Mouse (Mus musculus) natural killer cell, adult 2 months (primary cell): ENCODE results near the gene Lrp1.

ENCODE experiments used
- DNase-seq, 2 experiments: peaks; one replicate each; pipeline ENCODE4 v3.0.0; 2022; ENCODE audit warnings: low spot score in 2 of 2

Gene Lrp1

GRCm38 (mm10) chr10:127555703-127556102, 65.2 kb downstream of the Lrp1 start:
- no peak for DNase-seq

GRCm38 (mm10) chr10:127549892-127550291, 71.1 kb downstream of the Lrp1 start:
- no peak for DNase-seq

- no peak for DNase-seq
Observed at GRCm38 (mm10) chr10:127548236-127548635, 72.7 kb downstream of the Lrp1 start.

- DNase-seq: no peak
Observed at GRCm38 (mm10) chr10:127546505-127546904, 74.4 kb downstream of the Lrp1 start.

- no peak for DNase-seq
Observed at GRCm38 (mm10) chr10:127544375-127544774, 76.6 kb downstream of the Lrp1 start.

- no peak for DNase-seq
Observed at GRCm38 (mm10) chr10:127543916-127544315, 77.0 kb downstream of the Lrp1 start.

GRCm38 (mm10) chr10:127542720-127543119, 78.2 kb downstream of the Lrp1 start:
- DNase-seq: no peak

- no peak for DNase-seq
Observed at GRCm38 (mm10) chr10:127542084-127542483, 78.9 kb downstream of the Lrp1 start.

- DNase-seq: no peak
Observed at GRCm38 (mm10) chr10:127541510-127541909, 79.4 kb downstream of the Lrp1 start.

GRCm38 (mm10) chr10:127537854-127538583, 82.9 kb downstream of the Lrp1 start:
- peak; percentile 59 to 68 for DNase-seq

GRCm38 (mm10) chr10:127536586-127537314, 84.2 kb downstream of the Lrp1 start:
- peak in 1 of 2 experiments; percentile 37 for DNase-seq

- DNase-seq: no peak
Observed at GRCm38 (mm10) chr10:127534929-127535384, 86.0 kb downstream of the Lrp1 start.

GRCm38 (mm10) chr10:127534036-127534928, 86.7 kb downstream of the Lrp1 start, which contains the start of gene Nxph4:
Nxph4 (minus strand) TSS chr10:127534559.
- no peak for DNase-seq

- no peak for DNase-seq
Observed at GRCm38 (mm10) chr10:127531548-127531947, 89.4 kb downstream of the Lrp1 start.

- DNase-seq: no peak
Observed at GRCm38 (mm10) chr10:127530945-127531344, 90.0 kb downstream of the Lrp1 start.

GRCm38 (mm10) chr10:127527481-127527880, 93.5 kb downstream of the Lrp1 start:
- DNase-seq: no peak

- peak in 1 of 2 experiments; percentile 35 for DNase-seq
Observed at GRCm38 (mm10) chr10:127526681-127527080, 94.3 kb downstream of the Lrp1 start.

GRCm38 (mm10) chr10:127526048-127526447, 94.9 kb downstream of the Lrp1 start:
- DNase-seq: no peak

- DNase-seq: no peak
Observed at GRCm38 (mm10) chr10:127524646-127525255, 96.2 kb downstream of the Lrp1 start.

GRCm38 (mm10) chr10:127522088-127522581, 98.8 kb downstream of the Lrp1 start, which contains the start of gene Shmt2:
Shmt2 (minus strand) TSS chr10:127522444.
- peak; percentile 73 to 81 for DNase-seq

GRCm38 (mm10) chr10:127521611-127522080, 99.3 kb downstream of the Lrp1 start:
- no peak for DNase-seq
